In the genomic region with DNA sequence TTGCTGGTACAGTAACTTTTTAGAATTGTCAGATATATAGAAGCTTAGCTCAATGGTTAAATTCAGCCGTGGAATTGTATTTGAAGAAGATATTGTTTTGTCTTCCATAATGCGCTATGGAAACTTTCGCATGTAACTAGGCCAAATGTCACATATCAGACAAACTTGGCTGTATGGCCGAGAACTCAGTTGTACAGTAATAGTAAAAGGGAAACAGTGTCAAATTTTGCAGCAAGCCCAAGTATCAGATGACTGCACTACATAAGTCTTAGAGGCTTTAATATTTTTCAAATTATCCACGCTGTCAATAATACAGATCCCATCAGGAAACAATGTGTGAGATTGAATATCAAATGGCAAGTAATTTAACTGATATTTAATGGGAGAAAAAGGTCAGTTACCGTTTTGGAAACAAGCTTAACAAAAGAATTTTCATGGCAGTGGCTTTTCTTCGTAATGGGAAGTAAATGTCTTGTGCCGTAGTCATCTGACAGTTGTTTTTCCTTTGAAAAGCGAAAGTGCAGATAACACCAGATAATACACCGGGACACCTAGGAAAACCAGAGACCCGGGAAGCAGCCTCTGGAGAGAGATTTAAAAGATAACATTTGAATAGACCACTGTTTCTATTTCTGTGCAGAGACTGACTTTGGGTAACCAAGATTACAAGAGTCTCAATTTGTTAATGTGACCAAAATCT, we compare ENCODE assay signal across 8 mouse cellular contexts. TPM values are rescaled to one million over a fixed set of nuclear protein-coding genes. Genes with fewer than 3 reads are reported as not detected.
DNase-seq lines count a peak whose midpoint lies in the region; ATAC-seq lines count a peak whose summit lies in the region.

No protein-coding gene starts in this region.

- DNase-seq in limb, embryonic 10.5 days (ENCODE audit: low spot score) = no peak
- peak; percentile 34 for DNase-seq in splenic B cell, adult 2 months (ENCODE audit: low read depth, low spot score)
- DNase-seq in yolk sac, embryonic 10.5 days (ENCODE audit: low spot score) = no peak
- no peak for DNase-seq in right cerebral cortex, postnatal 14 days

- no peak overlapping the region for H3K27ac ChIP-seq in embryonic facial prominence, embryonic 12.5 days
- H3K27ac ChIP-seq in limb, embryonic 10.5 days = no peak overlapping the region

- ATAC-seq in megakaryocyte, adult 5-6 weeks (ENCODE audit: poor library complexity, severe bottlenecking) = no peak
- no peak for ATAC-seq in embryonic facial prominence, embryonic 12.5 days (ENCODE audit: insufficient number of reproducible peaks, insufficient read depth, low FRiP score, low TSS enrichment)
- no peak for ATAC-seq in activated CD4-positive, CD25-positive, alpha-beta regulatory T cell, adult 4 months

- peak overlapping the region; percentile 83 for H3K9ac ChIP-seq in embryonic facial prominence, embryonic 12.5 days

- H3K9me3 ChIP-seq in megakaryocyte, embryonic 14.5 days = no peaks in the 10 kb centered on the region
- H3K9me3 ChIP-seq in embryonic facial prominence, embryonic 12.5 days = no peaks in the 10 kb centered on the region
- H3K9me3 ChIP-seq in limb, embryonic 10.5 days (replicated peaks) = no peaks in the 10 kb centered on the region

- H3K4me3 ChIP-seq in megakaryocyte, embryonic 14.5 days (replicated peaks) = peak overlapping the region; percentile 97
- H3K4me3 ChIP-seq in embryonic facial prominence, embryonic 12.5 days = peak overlapping the region; percentile 94
- H3K4me3 ChIP-seq in limb, embryonic 10.5 days = peak overlapping the region; percentile 92

- H3K36me3 ChIP-seq in megakaryocyte, embryonic 14.5 days (replicated peaks; ENCODE audit: low read length) = peaks cover 3% of the 10 kb centered on the region
- no peaks in the 10 kb centered on the region for H3K36me3 ChIP-seq in embryonic facial prominence, embryonic 12.5 days
- H3K36me3 ChIP-seq in limb, embryonic 10.5 days = no peaks in the 10 kb centered on the region
- H3K36me3 ChIP-seq in splenic B cell, adult 2 months (ENCODE audit: control insufficient read depth, insufficient read depth, low read length, poor library complexity, severe bottlenecking) = no peaks in the 10 kb centered on the region

- peak overlapping the region; percentile 66 for H3K4me2 ChIP-seq in embryonic facial prominence, embryonic 12.5 days (replicated peaks)

- WGBS in embryonic facial prominence, embryonic 12.5 days = 36% methylated on average over 11 of the region's 11 CpGs
- 54% methylated on average over 11 of the region's 11 CpGs for WGBS in limb, embryonic 10.5 days

- H3K4me1 ChIP-seq in megakaryocyte, embryonic 14.5 days = peaks cover 39% of the 10 kb centered on the region
- 0 out of 2 replicates have a peak, but pooled peaks cover 13% of the 10 kb centered on the region for H3K4me1 ChIP-seq in embryonic facial prominence, embryonic 12.5 days
- H3K4me1 ChIP-seq in limb, embryonic 10.5 days = peaks cover 11% of the 10 kb centered on the region

- H3K27me3 ChIP-seq in megakaryocyte, embryonic 14.5 days (replicated peaks) = no peaks in the 10 kb centered on the region
- H3K27me3 ChIP-seq in embryonic facial prominence, embryonic 12.5 days = no peaks in the 10 kb centered on the region
- H3K27me3 ChIP-seq in limb, embryonic 10.5 days (ENCODE audit: low read depth, poor library complexity, severe bottlenecking) = no peaks in the 10 kb centered on the region
- H3K27me3 ChIP-seq in splenic B cell, adult 2 months (ENCODE audit: control insufficient read depth, insufficient read depth, low read length, poor library complexity, severe bottlenecking) = no peaks in the 10 kb centered on the region

RNA-seq across cellular contexts. Expression of gene Fnip1, which starts 1.1 kb away (rescaled TPM):
- 0.35 TPM in 1 of 2 replicates, not detected in the other for polyA plus RNA-seq in megakaryocyte, embryonic 14.5 days (2012; ENCODE audit: insufficient read depth, low replicate concordance)
- total RNA-seq in megakaryocyte, adult 5-6 weeks (2015) = 37.8 and 39.6 TPM in 2 replicates
- total RNA-seq in megakaryocyte, adult 5-6 weeks (2017) = 39.2 and 45.6 TPM in 2 replicates
- 10.7 and 12.4 TPM in 2 replicates for polyA plus RNA-seq in embryonic facial prominence, embryonic 12.5 days (2016; fragmentation: Nextera tagmentation; extraction: Ambion mirVana)
- polyA plus RNA-seq in limb, embryonic 10.5 days (2016; fragmentation: Nextera tagmentation; extraction: Ambion mirVana) = 7.6 and 9.9 TPM in 2 replicates
- polyA plus RNA-seq in activated CD4-positive, CD25-positive, alpha-beta regulatory T cell, adult 4 months (2017; shearing (Covaris generic)) = 10 to 100 TPM; 10.7 to 12.9 TPM
